Mouse (Mus musculus) brain, embryonic 14.5 days (tissue): ENCODE measurements around the gene Fam110a.

Experiments used
- CTCF ChIP-seq: fragments of 200-500 bp; IDR thresholded peaks from 2 replicates; pipeline ENCODE4 v1.5.1; 2012; ENCODE audit warnings: inconsistent platforms, mild to moderate bottlenecking, moderate library complexity, borderline replicate concordance; ENCODE audit not compliant: insufficient read depth, insufficient read length; ENCODE audit errors: extremely low read depth
- POLR2A ChIP-seq: fragments of 200-500 bp; IDR thresholded peaks from 2 replicates; pipeline ENCODE4 v1.6.1; 2012; ENCODE audit warnings: mild to moderate bottlenecking, inconsistent platforms, borderline replicate concordance; ENCODE audit not compliant: poor library complexity, insufficient read depth, insufficient read length, severe bottlenecking; ENCODE audit errors: extremely low read depth

GRCm38 (mm10) chr2:151981268-151981667, 1.2 kb upstream of the Fam110a start:
- no peak for TF ChIP-seq CTCF
- no peak for TF ChIP-seq POLR2A
